Mouse (Mus musculus) frontal cortex, postnatal 25 days (tissue): ENCODE measurements around the gene Usp45.

Source experiments
- DNase-seq, 2 experiments: peaks; one replicate each; pipeline ENCODE4 v3.0.0; 2022; ENCODE audit warnings: low spot score in 2 of 2

Usp45 gene

DNA sequence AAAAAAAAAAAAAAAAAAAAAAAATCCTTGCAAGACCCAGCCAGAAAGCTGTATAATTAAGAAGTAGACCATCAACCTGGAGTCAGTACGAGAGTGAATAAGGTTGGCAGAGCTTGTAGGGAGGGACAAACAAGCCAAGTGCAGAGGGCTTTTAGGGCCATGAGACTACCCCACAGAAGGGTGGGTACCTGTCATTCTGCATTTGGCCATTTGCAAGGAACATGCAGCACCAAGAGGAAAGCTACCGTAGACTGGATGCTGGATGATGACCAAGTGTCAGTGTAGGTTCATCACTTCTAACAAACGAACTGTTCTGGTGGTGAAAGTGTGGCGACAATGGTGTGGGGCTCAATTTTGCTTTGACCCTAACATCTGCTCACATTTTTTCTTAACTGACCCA is 22.9 kb downstream of the Usp45 start:
- DNase-seq, result no peak

DNA sequence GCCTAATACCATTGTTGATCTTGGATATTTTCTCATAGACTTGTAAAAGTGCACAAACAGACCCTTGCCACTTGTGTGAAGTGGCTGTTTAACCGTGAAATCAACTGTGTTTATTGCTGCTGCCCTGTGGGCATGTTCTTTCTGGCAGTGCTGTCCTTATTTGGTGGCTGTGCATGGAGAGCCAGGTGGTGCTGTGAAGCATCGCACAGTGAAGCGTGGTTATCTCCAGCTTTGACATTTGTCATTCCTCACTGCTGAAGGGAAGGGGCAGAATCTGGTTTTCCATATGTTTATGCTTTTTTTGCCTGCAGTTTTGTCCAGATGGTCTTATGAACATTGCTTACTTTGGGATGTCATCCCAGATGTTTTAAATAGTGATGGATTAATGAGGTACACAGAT is 26.7 kb downstream of the Usp45 start:
- no peak for DNase-seq

DNA sequence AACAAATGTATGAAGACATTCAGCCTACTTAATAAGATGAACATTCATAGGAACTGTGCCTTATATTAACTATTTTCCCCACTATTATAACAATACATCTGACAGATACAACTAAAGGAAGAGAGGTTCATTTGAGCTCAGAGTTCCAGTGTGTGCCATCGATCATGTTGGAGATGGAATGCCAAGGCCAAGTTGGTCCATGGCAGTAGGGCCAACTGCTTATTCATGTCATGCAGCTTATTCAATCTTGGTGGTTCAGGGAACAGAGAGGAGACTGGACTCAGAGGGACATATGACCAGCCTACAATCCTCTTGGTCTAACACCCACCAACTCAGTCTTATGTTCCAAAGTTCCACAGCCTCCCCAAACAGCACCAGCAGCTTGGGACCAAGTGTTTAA is 34.1 kb downstream of the Usp45 start:
- DNase-seq, result no peak

DNA sequence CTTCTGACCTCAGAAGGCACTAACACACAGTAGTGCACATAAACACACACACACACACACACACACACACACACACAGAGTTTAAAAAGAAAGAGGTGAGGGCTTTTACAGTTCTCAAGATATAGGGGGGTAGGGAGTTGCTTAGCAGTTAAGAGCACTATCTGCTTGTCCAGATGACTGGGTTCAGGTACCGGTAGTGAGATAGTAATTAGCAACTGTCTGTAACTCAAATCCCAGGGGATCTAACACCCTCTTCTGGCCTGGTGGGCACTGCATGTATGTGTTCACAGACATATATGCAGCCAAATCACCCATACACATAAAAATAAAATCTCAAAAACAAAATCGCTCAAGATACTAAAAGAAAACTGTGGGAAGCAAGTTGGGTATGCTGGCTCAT is 34.7 kb downstream of the Usp45 start:
- no peak for DNase-seq

DNA sequence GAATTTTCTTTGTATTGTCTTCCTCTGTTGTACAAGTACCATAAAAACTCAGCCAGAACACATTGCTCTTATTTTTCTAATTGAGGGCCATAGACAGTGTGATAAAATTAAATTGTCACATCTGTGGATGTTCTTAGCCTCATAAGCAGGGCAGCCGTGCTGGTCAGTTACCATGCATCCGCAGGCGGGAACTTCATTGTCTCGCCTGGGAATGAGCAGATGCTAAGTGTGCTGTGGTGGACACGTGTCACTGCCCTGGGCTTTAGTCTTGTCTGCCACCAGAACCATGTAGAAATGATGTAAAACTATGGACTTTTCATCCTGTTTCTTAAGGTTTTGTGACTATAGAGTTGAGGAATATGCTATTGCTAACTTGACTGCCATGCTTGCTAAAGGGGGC is 40.2 kb downstream of the Usp45 start:
- DNase-seq, result no peak

DNA sequence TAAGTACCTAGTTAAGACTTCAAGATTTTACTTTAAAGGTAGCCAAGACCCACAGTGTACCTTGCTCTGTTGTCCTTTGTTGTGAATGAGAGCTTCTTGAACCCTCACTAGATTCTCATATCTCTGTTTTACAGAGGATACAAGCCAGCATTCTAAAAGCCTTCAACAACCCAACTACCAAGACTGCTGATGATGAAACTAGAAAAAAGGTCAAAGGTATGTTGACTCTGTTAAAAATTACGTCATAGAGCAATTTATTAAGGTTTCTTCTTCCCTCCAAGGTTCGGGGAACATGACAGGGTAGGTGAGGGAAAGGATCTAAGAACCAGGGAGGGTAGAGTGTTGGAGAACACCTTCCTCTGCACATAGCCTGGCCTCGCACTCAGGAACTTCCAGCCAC is 43.7 kb downstream of the Usp45 start:
- DNase-seq, result no peak

DNA sequence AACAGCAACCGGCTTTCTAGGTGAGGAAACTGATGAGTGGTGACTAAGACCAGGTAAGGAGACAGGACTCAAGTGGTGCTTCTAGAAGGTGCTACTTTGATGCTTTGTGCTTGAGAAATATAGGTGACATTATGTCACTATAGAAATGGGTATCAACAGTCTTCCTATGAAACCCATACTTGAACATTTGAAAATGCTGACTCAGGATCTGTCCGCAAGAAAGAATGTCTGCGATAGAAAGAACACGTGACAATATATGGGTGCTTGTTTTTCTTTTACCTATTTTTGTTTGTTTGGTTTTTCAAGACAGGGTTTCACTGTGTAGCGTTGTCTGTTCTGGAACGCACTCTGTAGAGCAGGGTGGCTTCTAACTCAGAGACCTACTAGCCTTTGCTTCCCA is 45.7 kb downstream of the Usp45 start:
- DNase-seq, result no peak

DNA sequence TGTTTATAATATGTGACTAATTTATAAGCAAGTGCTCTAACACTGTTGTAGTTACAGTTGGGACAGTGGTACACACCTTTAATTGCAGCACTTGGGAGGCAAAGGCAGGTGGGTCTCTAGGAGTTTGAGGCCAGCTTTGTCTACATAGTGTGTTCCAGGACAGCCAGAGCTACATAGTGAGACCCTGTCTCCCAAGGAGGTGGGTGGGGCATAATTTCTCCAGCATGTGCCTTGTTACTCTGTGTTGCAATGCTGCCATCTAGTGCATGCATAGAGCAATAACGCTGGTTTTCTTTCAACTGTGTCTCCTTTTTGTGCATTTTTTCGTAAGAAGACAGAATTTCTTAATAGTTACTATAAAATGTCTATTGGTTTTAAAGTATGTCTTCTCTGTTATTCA is 47.1 kb downstream of the Usp45 start:
- DNase-seq, result peak in 1 of 2 experiments; percentile 13

DNA sequence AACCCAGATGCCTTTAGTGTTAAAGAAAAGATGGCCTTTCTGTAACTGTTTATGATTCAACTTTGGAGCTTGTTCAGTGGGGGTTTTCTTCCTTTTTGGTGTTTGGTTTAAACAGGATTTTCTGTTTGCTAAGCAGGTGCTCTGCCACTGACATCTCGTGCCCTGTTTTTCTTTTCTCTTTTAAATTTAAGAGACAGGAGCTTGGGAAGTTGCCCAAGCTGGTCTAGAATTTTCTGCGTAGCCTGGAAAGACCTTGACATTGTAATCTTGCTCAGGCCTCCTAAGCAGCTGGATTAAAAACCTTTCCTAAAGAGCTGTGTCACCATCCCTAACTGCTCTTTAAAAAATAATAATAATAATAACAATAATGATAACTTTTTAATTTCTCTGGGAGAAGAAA is 59.7 kb downstream of the Usp45 start:
- no peak for DNase-seq

DNA sequence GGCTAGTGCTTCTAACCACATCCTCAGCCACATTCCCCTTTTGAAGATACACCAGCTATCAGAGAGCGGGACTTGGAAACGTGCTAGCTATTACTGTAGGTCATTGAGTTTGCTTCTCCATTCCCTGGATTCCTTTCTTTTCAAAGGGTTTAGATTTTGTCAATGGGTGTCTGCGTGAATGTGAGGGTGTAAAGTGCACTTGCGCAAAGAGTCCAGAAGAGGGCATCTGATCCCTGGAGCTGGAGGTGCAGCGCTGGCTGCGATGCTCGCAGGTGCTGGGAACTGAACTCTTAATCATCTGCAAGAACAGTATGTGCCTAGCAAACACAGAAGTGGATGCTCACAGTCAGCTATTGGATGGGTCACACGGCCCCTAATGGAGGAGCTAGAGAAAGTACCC is 65.9 kb downstream of the Usp45 start:
- DNase-seq, result no peak

DNA sequence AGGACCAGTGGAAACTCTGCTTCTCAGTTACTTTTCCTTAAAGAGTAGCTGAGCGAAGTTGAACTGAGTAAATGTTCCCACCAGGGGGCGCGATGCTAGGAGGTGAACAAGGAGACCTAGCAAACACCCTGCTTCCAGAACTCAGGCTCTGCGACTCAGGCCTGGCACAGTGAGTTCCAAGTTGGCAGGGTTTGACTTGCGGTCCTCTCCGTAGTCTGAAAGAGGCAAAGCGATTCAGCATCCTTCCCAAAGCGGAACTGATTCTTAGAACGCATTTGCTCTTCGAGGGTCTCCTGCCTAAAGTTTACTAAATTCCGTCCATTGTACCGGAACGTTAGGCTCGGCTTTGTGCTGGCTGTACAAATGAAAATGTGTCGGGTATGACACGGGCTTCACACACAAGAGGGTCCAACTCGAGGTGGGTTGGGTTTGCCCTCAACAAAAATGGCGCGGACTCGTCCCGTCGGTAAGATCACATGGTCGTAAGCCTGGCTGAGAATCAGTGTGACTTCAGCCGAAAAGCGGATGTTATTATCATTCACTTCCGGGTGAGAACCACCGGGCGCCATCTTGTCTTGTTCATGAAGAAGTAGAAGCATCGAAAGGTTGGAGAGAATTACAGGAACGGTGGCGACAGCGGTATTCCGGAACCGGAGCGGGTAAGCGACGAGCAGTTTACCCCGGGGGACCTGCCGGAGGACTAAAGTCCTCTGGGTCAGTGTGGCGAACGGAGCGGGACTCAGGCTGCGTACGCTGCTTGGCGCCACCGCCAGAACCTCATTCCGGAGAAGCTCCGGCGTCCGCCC is 80.7 kb downstream of the Usp45 start, which contains the start of gene Pnisr:
Pnisr (plus strand) TSS at position 103 of the 806 bp plus-strand sequence.
- peak; percentile 91 to 96 for DNase-seq

DNA sequence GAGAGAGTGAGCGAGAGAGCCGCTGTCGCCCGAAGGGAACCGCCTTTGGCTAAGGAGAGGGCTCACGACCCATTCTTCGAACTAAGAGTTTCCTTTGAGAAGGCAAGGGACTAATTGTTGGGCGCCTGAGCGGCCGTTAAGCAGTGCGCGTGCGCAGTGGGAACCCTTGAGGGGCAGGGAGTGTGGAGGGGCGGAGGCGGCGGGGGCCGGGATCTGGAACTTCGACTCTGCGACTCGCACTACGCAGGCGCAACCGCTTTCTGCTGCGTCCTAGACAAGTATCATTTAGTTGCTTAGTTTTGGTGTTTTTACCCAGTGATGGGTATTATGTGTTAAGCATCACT is 81.3 kb downstream of the Usp45 start:
- DNase-seq, result peak; percentile 75 to 86

DNA sequence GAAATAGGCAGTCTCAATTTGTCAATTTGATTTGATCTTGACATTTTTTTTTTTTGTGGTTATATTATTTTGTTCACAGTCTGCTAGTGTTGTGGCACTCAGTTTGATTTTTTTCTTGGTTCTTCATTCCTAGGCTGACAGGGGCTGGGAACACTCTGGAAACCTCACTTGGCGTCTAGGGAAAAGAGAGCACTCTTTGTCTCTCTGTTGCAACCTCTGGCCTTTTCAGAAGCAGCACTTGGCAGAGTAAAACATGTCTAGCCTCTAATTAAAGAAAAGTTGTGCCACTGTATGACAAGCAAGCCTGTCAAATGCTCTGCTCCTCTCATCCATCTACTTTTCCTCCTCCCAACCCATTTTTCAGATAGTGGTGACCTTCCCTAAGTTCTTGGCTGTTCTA is 90.5 kb downstream of the Usp45 start:
- DNase-seq, result no peak

DNA sequence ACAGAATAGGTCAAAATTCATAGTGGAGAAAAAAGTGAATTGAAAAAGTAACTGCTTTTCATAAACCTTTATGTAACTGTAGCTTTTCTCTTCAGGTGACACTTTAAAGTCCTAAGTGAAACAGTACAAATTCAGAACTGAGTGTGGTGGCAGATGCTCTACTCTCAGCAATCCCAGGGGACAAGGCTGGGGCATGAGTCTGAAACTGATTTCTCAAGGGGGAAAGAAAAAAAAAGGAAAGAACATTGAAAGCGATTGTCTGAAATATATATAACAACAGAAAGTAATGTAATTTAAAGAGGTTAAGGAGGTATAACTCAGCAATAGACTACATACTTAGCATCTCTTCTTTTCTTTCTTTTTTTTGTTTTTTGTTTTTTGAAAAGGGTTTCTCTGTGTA is 98.3 kb downstream of the Usp45 start:
- DNase-seq, result no peak

DNA sequence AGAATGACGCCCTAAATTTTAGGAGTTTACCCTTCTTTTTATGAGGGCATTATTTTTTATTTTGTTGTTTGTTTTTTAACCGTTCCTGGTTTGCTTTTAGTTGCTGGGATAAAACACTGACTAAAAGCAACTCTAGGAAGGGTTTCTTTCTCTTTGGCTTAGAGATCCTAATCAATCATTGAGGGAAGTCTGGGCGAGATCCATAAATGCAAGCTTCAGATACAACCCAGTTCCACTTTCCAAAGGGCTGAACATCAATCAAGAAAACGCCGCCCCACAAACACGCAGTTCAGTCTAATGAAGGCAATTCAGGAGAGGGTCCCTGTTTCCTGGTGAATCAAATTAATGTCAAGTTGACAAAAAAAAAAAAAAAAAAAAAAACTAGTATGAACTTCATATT is 111.8 kb downstream of the Usp45 start:
- no peak for DNase-seq

DNA sequence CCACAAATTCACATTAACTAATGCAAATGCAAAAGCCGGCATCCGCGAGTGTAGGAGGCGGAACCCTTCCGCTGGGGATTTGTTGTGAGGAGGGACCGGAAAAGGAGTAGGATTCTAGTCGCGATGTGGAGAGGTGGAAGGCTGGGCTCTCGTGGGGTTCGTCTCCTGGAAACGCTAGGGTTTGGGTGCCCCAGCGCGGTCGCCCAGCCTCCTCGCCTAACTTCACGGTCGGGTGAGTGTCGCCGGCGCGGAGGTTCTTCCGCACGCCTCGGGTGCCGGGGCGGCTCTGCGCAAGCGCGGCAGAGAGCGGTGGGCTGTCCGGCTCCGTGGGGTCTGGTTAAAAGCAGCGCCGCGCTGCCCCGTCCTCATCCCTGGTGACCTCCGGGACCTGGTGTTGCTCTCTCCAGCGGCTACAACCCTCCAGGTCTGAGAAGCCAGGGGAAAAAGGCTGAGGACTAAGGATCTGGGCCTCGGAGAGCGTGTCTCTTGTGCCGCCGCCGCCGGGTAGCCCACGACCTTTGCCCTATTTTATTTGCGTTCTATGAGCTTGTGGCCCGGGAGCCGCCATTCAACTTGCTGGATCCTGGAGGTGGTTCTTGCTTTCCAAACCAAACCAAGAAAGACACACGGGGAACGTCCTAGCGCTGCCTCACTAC is 112.7 kb downstream of the Usp45 start, which contains the start of gene Coq3:
Coq3 (plus strand) TSS at position 109 of the 656 bp plus-strand sequence.
- DNase-seq, result peak; percentile 72 to 79

DNA sequence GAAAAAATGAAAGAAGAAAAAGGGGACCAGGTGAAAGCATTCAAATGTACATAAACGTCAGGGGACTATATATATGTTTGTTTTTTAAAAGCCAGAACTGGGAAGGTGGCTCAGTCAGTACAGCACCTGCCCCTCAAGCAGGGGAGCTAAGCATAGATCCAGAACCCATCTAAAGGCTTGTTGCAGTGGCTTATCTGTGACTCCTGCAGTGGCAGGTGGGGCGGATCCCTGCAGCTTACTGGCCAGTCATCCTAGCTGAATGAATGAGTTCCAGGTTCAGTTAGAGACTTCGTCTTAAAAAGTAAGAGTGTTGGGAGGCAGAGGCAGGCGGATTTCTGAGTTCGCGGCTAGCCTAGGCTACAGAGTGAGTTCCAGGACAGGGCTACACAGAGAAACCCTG is 115.8 kb downstream of the Usp45 start:
- DNase-seq, result no peak

DNA sequence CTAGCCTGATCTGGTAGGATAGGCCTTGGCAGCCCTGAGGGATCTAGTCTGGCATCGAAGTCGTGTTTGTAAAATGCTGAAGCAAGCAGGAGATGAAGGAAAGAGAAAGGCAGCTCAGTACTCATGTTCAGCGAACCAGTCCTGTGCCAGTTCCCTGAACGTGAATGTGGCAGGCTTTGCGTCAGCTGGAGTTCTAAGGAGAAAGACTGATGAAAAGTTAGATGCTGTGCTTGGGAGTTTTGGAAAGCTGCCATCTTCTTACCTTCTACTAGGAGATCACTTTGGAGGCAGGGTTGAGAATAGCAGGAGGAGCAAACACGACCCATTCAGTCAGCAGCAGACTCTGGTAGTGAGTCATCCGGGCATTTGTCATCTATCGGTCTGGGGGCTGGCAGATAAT is 118.9 kb downstream of the Usp45 start:
- no peak for DNase-seq
